Mouse (Mus musculus) bone marrow, adult 2 months (tissue): ENCODE results near the gene Ptpra.

ENCODE experiments used
- CTCF ChIP-seq: fragments of 200-500 bp; IDR thresholded peaks from 2 replicates; pipeline ENCODE4 v1.5.1; 2011; ENCODE audit warnings: low read length, control low read depth; ENCODE audit not compliant: control insufficient read depth, insufficient read depth
- POLR2A ChIP-seq: fragments of 200-500 bp; IDR thresholded peaks from 2 replicates; pipeline ENCODE4 v1.6.1; 2011; ENCODE audit warnings: low read depth, mild to moderate bottlenecking, control low read depth, low read length, borderline replicate concordance; ENCODE audit not compliant: control insufficient read depth

DNA sequence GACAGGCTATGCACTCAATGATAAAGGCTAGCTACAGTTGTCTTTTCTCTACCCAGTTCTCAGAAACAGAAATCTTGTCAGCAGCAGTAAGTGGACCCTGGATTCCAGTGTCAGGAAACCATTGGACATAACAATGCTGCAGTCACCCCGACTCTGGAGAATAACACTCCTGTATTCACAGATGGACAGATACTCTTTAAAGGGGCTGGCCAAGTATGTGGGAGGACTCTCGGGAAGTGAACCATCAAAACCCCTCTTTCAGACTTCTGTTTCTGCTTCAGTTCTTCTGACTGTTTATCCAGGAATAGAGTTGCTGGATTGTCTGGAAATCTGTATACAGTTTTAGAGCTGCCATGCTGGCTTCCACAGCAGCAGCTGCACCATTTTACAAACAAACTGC is 20.2 kb upstream of the Ptpra start:
- TF ChIP-seq CTCF: no peak
- TF ChIP-seq POLR2A: no peak
